Mouse (Mus musculus) adrenal gland, postnatal 0 days (tissue): ENCODE data around the gene Cers6. TPM values are rescaled to one million over a fixed set of nuclear protein-coding genes. Genes with fewer than 3 reads are reported as not detected.

ENCODE experiments used
- polyA plus RNA-seq: library from polyadenylated mRNA; unstranded; fragments of >200 nt; fragmentation: Nextera tagmentation; extraction: Ambion mirVana; gene quantifications from 2 replicates; pipeline ENCODE4 v1.2.1, GENCODE M21; 2015

Gene Cers6
- 8.5 and 9.9 TPM in 2 replicates for polyA plus RNA-seq

GRCm38 (mm10) chr2:68860904-68861685 is at the start of gene Cers6:
Gene Cers6 (plus strand): TSS chr2:68861441.

GRCm38 (mm10) chr2:69135661-69136576 is 274.7 kb downstream of the Cers6 start, which contains the start of gene Nostrin:
Gene Nostrin (plus strand): TSS chr2:69135800.

Other genes starting within 250 kb of the Cers6 start
- gene 4932414N04Rik, start 205.0 kb upstream of the Cers6 start, polyA plus RNA-seq: not detected in 2 replicates